Mouse (Mus musculus): ENCODE data around the gene Spag4. TPM values are rescaled to one million over a fixed set of nuclear protein-coding genes. Genes with fewer than 3 reads are reported as not detected.
"Not testable (repeated sequence)": the region's sequence is repeated elsewhere in the genome, so short reads cannot be mapped to it uniquely, and the experiment has no call there.

Gene Spag4
- total RNA-seq, 2 experiments from 2014 or later, result 5.0 TPM; not detected in 1

- no peak for ATAC-seq (replicated peaks; ENCODE audit: low FRiP score, low TSS enrichment, poor library complexity, severe bottlenecking)
These were observed 24.8 kb downstream of the Spag4 start for GRCm38 (mm10) chr2:156089799-156090198.

GRCm38 (mm10) chr2:156091926-156092325, 27.0 kb downstream of the Spag4 start:
- no peak for ATAC-seq (replicated peaks; ENCODE audit: low FRiP score, low TSS enrichment, poor library complexity, severe bottlenecking)

GRCm38 (mm10) chr2:156110627-156111357, 45.8 kb downstream of the Spag4 start:
- ATAC-seq (replicated peaks; ENCODE audit: low FRiP score, low TSS enrichment, poor library complexity, severe bottlenecking), result peak; percentile 63

- ATAC-seq (replicated peaks; ENCODE audit: low FRiP score, low TSS enrichment, poor library complexity, severe bottlenecking), result peak; percentile 88
These were observed 46.5 kb downstream of the Spag4 start, which contains the start of the genes Cpne1 and Rbm12 for GRCm38 (mm10) chr2:156111358-156112079. TSS of gene Cpne1 (minus strand) at chr2:156111965. TSS of gene Rbm12 (minus strand) at chr2:156111978.

- ATAC-seq (replicated peaks; ENCODE audit: low FRiP score, low TSS enrichment, poor library complexity, severe bottlenecking), result not testable (repeated sequence)
These were observed 47.1 kb downstream of the Spag4 start for GRCm38 (mm10) chr2:156112080-156112423.

- no peak for ATAC-seq (replicated peaks; ENCODE audit: low FRiP score, low TSS enrichment, poor library complexity, severe bottlenecking)
These were observed 54.6 kb downstream of the Spag4 start for GRCm38 (mm10) chr2:156119566-156119965.

Other genes with a start within 250 kb of the Spag4 start
- 9.0 and 9.9 TPM in 2 replicates for gene BC029722, start 245.7 kb upstream of the Spag4 start, total RNA-seq (2014; fragmentation: Nextera tagmentation)
- gene BC029722, start 245.7 kb upstream of the Spag4 start, total RNA-seq (2017), result 4.4 and 10.3 TPM in 2 replicates
- gene Eif6, start 238.2 kb upstream of the Spag4 start, total RNA-seq (2014; fragmentation: Nextera tagmentation), result 234 and 280 TPM in 2 replicates
- gene Eif6, start 238.2 kb upstream of the Spag4 start, total RNA-seq (2017), result 50.6 and 110 TPM in 2 replicates
- not detected in 2 replicates for gene Fam83c, start 230.3 kb upstream of the Spag4 start, total RNA-seq (2014; fragmentation: Nextera tagmentation)
- gene Fam83c, start 230.3 kb upstream of the Spag4 start, total RNA-seq (2017), result not detected in 2 replicates
- gene Uqcc1, start 134.9 kb upstream of the Spag4 start, total RNA-seq (2014; fragmentation: Nextera tagmentation), result 33.6 and 42.4 TPM in 2 replicates
- 63.6 and 72.4 TPM in 2 replicates for gene Uqcc1, start 134.9 kb upstream of the Spag4 start, total RNA-seq (2017)
- gene Gm15557, start 124.4 kb upstream of the Spag4 start, total RNA-seq (2014; fragmentation: Nextera tagmentation), result not detected in 2 replicates
- not detected in 2 replicates for gene Gm15557, start 124.4 kb upstream of the Spag4 start, total RNA-seq (2017)
- not detected in 2 replicates for gene Gdf5, start 119.8 kb upstream of the Spag4 start, total RNA-seq (2014; fragmentation: Nextera tagmentation)
- gene Gdf5, start 119.8 kb upstream of the Spag4 start, total RNA-seq (2017), result not detected in 2 replicates
- 22.0 and 26.1 TPM in 2 replicates for gene Cep250, start 108.7 kb upstream of the Spag4 start, total RNA-seq (2014; fragmentation: Nextera tagmentation)
- gene Cep250, start 108.7 kb upstream of the Spag4 start, total RNA-seq (2017), result 23.9 and 27.9 TPM in 2 replicates
- 0.37 and 1.3 TPM in 2 replicates for gene 6430550D23Rik, start 57.2 kb upstream of the Spag4 start, total RNA-seq (2014; fragmentation: Nextera tagmentation)
- 7.0 TPM in 1 of 2 replicates, not detected in the other for gene 6430550D23Rik, start 57.2 kb upstream of the Spag4 start, total RNA-seq (2017)
- 160 TPM in 2 replicates for gene Ergic3, start 57.1 kb upstream of the Spag4 start, total RNA-seq (2014; fragmentation: Nextera tagmentation)
- 68.0 and 100 TPM in 2 replicates for gene Ergic3, start 57.1 kb upstream of the Spag4 start, total RNA-seq (2017)
- not detected in 2 replicates for gene Fer1l4, start 12.2 kb upstream of the Spag4 start, total RNA-seq (2014; fragmentation: Nextera tagmentation)
- gene Fer1l4, start 12.2 kb upstream of the Spag4 start, total RNA-seq (2017), result not detected in 2 replicates
- gene Cpne1, start 46.8 kb downstream of the Spag4 start, total RNA-seq (2014; fragmentation: Nextera tagmentation), result 28.7 and 29.6 TPM in 2 replicates
- 15.0 and 19.9 TPM in 2 replicates for gene Cpne1, start 46.8 kb downstream of the Spag4 start, total RNA-seq (2017)
- 57.8 and 58.4 TPM in 2 replicates for gene Rbm12, start 46.8 kb downstream of the Spag4 start, total RNA-seq (2014; fragmentation: Nextera tagmentation)
- 48.4 and 48.5 TPM in 2 replicates for gene Rbm12, start 46.8 kb downstream of the Spag4 start, total RNA-seq (2017)
- 9.2 and 16.3 TPM in 2 replicates for gene Gm28036, start 61.9 kb downstream of the Spag4 start, total RNA-seq (2014; fragmentation: Nextera tagmentation)
- 30.6 and 54.8 TPM in 2 replicates for gene Gm28036, start 61.9 kb downstream of the Spag4 start, total RNA-seq (2017)
- gene Romo1, start 78.9 kb downstream of the Spag4 start, total RNA-seq (2014; fragmentation: Nextera tagmentation), result 197 and 326 TPM in 2 replicates
- gene Romo1, start 78.9 kb downstream of the Spag4 start, total RNA-seq (2017), result 12.3 and 18.2 TPM in 2 replicates
- gene Nfs1, start 79.0 kb downstream of the Spag4 start, total RNA-seq (2014; fragmentation: Nextera tagmentation), result 82.6 and 85.5 TPM in 2 replicates
- 58.6 and 61.5 TPM in 2 replicates for gene Nfs1, start 79.0 kb downstream of the Spag4 start, total RNA-seq (2017)
- gene Rbm39, start 115.1 kb downstream of the Spag4 start, total RNA-seq (2014; fragmentation: Nextera tagmentation), result 370 and 390 TPM in 2 replicates
- 690 and 765 TPM in 2 replicates for gene Rbm39, start 115.1 kb downstream of the Spag4 start, total RNA-seq (2017)
- 29.2 and 31.5 TPM in 2 replicates for gene Phf20, start 131.3 kb downstream of the Spag4 start, total RNA-seq (2014; fragmentation: Nextera tagmentation)
- 56.1 and 84.1 TPM in 2 replicates for gene Phf20, start 131.3 kb downstream of the Spag4 start, total RNA-seq (2017)
- gene Cnbd2, start 247.1 kb downstream of the Spag4 start, total RNA-seq (2014; fragmentation: Nextera tagmentation), result 1.4 and 7.1 TPM in 2 replicates
- gene Cnbd2, start 247.1 kb downstream of the Spag4 start, total RNA-seq (2017), result 5.2 and 9.3 TPM in 2 replicates
- gene Scand1, start 247.5 kb downstream of the Spag4 start, total RNA-seq (2014; fragmentation: Nextera tagmentation), result 4.1 TPM in 2 replicates
- gene Scand1, start 247.5 kb downstream of the Spag4 start, total RNA-seq (2017), result 16.5 and 48.7 TPM in 2 replicates